1 mouse cellular context compared by ENCODE assay signal in the genomic region with DNA sequence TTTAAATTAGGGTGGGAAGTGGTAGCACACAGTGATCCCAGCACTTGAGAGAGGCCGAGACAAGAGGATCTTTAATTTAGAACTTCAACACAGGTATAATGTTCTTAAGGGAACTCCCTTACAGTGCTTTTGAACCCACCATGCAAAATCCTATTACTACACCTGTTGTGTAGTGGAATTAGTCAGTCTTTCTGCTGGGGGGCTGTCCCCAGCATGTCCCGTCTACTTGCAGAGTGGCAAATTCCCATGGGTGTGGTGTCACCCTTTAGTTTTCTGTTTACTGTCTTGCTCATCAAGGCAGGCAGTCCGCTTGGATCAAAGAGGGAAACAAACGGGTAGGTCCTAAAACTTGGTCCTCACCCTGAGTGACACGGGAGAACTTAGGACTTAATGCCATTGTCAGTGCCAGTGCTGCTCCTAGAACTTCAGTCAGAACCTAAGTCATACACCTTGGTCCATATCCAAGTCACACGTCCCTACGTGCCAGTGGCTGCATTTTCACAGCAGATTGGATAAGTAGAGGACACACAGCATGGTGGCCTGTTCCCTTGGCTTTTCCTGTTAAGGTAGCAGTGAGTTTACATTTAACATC.
TF ChIP-seq lines count a peak whose summit lies in the region.

No protein-coding gene starts in this region.

TF ChIP-seq in CH12.LX, 34 proteins besides CTCF, POLR2A, EP300 and RAD21:
- TF ChIP-seq MAFK (IDR thresholded peaks at IDR 0.05; ENCODE audit: insufficient replicate concordance, low read length) = no peak
- 0 out of 2 replicates have a peak, but pooled peaks have one; percentile 16 for TF ChIP-seq BHLHE40 (IDR thresholded peaks at IDR 0.05; ENCODE audit: low read depth, low read length)
- peak; percentile 75 for TF ChIP-seq ETS1 (conservative IDR thresholded peaks at IDR 0.05; ENCODE audit: low read depth, low read length)
- TF ChIP-seq ZMIZ1 (IDR thresholded peaks at IDR 0.05; ENCODE audit: low read depth, low read length) = 0 out of 2 replicates have a peak, but pooled peaks have one; percentile 8
- no peak for TF ChIP-seq POLR2AphosphoS2 (IDR thresholded peaks at IDR 0.05; ENCODE audit: low read depth, low read length)
- TF ChIP-seq JUN (IDR thresholded peaks at IDR 0.05; ENCODE audit: insufficient read depth, low read depth, low read length) = peak; percentile 15; the same call in 1 of the 2 replicates
- peak; percentile 67; the same call in 1 of the 2 replicates for TF ChIP-seq IRF4 (IDR thresholded peaks at IDR 0.05; ENCODE audit: low read depth, low read length)
- 0 out of 2 replicates have a peak, but pooled peaks have one; percentile 48 for TF ChIP-seq RCOR1 (conservative IDR thresholded peaks at IDR 0.05; ENCODE audit: low read depth, low read length)
- peak; percentile 13; the same call in 1 of the 2 replicates for TF ChIP-seq TCF12 (IDR thresholded peaks at IDR 0.05; ENCODE audit: low read depth, low read length)
